Mouse (Mus musculus) neutrophil, adult 5-6 weeks (primary cell): ENCODE measurements around the gene P2ry6. TPM values are rescaled to one million over a fixed set of nuclear protein-coding genes. Genes with fewer than 3 reads are reported as not detected.

ENCODE experiments used
- ATAC-seq: fragments of 151-379, 151-347 bp; 2 replicates; pipeline ENCODE4 v1.8.0; 2017; ENCODE audit warnings: mild to moderate bottlenecking, moderate TSS enrichment; ENCODE audit not compliant: insufficient number of reproducible peaks, poor library complexity, low FRiP score, severe bottlenecking; ENCODE audit errors: extremely low read depth
- total RNA-seq: library from RNA; stranded (forward); fragments of 200-1000 nt; gene quantifications from 2 replicates; pipeline ENCODE4 v1.2.3, GENCODE M21; 2017

The P2ry6 gene
- total RNA-seq, result 1.4 and 2.0 TPM in 2 replicates

GRCm38 (mm10) chr7:100974135-100974903 is at the start of gene P2ry6:
Gene P2ry6, minus strand, starts transcription at chr7:100974649.
- no peak for ATAC-seq

- no peak for ATAC-seq
These were observed 43.0 kb upstream of the P2ry6 start for GRCm38 (mm10) chr7:101017492-101017891.

DNA sequence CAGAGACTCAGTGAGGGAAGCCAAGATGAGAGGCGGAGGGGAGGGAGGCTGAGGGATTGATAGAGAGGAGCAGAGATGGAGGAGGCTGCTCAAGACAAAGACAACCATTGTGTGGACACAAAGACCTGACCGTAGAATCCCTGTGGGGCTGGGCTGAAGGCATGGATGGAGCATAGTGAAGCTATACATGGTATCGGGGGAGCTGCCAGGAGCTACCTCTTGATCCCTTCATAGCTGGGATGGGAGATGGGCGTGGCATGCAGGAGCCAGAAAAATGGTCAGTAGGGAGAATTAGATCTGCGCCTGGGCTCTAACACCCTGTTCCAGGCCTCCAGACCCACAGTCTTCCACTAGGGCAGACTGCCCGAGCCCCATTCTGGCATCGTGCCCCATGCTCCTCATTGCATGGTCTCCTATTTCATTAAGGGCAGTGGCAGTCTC is 42.6 kb upstream of the P2ry6 start:
- no peak for ATAC-seq

DNA sequence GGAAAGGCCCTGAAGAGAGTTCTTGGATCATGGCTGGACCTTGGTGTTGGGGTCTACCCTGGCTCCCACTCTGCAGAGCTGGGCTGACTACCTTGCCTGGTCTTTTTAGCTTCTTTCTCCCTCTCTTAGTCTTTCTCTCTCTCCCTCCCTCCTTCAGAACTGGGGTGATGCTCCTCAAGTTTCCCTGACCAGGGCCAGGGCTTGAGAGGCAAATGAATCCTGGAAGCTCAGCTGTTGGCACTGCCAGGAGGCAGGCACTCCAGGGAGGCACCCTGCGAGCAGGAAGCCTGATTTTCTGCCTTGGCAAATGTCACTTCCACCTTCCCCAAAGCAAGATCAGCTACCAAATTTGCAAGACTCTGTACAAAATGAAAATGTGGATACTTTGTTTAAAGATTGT is 40.5 kb upstream of the P2ry6 start:
- ATAC-seq, result no peak

GRCm38 (mm10) chr7:101014041-101014440 is 39.6 kb upstream of the P2ry6 start:
- ATAC-seq, result no peak

GRCm38 (mm10) chr7:101012541-101012940 is 38.1 kb upstream of the P2ry6 start, which contains the start of gene P2ry2:
Gene P2ry2, minus strand, starts transcription at chr7:101012866.
- ATAC-seq, result no peak

DNA sequence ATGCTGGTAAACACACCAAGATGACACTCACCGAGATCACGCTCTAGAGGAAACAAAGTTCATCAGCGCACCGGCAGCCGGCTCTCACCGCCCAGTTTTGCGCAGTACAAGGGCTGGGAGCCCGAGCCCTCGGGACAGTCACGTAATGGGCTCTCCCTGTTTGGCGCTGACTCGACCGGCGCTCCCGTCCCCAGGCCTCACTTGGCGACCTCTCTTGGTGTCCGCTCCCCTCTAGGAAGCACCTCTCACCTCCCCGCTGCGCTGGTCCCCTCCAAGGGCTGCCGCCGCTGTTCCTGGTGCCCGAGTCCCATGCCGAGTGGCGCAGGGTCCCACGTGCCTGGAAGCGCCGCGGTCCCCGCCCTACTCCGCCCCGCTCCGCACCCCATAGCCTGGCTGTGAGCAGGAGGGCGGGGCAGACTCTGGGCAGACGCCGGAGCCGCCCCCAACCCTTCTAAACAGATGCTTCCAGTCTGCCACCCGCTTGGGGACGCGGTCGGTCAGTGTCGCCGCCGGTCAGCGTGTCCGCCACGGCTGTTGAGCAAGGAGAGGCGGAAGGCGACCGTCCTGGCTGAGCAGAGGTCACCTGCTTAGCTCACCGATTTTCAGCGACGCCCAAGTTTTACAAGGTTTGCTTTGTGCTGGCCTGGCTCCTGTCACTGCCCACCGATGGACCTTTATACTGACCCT is 37.4 kb upstream of the P2ry6 start:
- ATAC-seq, result peak; percentile 89

DNA sequence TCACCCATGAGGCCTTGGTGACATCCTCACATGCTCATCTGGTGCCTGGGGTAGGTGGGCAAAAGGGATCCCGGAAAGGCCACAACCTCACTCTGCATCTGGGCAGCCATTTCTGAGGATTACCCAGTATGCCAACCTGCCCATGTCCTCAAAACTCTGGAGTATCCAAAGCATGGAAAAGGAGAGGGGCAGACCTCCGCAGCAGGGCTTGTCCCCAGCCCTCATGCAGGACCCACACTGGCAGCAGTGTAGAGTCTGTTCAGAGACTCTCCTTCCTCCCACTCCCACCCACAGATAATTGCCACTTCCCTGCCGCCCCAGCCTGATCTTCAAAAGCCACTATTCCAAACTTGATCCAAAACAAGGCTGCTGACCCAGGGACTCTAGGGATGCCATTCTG is 36.3 kb upstream of the P2ry6 start:
- ATAC-seq, result no peak

DNA sequence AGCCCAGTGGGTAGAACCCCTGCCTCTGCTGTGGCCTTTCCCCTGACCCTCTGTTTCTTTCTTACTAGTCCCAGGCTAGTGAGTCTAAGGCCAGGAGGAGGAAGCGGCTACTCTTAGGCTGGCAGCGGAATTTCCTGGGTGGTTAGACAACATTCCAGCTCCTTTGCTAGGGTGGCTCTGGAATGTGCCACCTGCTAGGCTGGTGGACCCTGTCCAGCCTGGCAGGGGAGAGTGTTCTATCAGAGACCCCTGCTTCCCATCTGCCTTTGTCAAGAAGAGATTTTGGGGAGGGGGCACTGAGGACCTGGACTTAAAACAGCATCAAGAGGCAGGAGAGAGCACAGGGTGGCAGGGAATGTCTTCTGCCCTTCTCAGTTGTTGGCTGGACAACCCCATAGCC is 31.8 kb upstream of the P2ry6 start:
- ATAC-seq, result no peak

DNA sequence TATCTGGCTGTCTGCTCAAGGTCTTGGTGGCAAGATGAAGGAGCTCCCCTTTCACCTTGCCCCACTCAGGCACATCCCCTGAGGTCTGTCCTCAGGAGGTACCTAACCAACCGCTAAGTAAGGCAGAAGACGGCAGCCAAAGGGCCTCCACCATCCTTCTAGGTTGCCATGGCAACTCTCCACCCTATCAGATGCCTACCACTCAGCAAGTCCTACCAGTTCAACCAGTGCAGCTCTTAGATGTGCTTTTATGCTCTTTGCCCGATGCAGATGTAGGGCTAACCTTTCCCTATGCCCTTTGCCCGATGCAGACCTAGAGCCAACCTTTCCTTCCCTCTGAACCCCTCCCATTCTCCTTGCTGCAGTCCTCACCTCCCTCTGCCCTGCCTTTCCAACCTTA is 30.7 kb upstream of the P2ry6 start:
- no peak for ATAC-seq

- ATAC-seq, result no peak
These were observed 29.2 kb upstream of the P2ry6 start for GRCm38 (mm10) chr7:101003442-101004326.

- no peak for ATAC-seq
These were observed 27.8 kb upstream of the P2ry6 start for GRCm38 (mm10) chr7:101002274-101002673.

DNA sequence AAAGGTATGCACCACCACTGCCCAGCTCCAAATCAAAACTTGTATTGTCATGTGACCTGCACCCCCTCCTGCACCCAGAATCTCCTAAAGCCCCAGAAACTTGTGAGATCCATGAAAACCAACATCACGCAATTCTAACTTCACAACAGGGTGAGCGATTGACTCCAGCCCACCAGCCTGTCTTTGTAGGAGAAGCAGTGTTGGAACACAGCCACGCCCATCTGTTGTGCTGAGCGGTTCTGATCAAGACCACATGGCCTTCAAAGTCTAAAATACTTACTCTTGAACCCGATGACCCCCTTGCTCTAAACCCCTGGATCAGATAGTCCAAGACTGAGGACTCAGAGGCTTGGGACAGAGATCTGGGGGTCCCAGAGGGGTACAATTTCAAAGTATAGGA is 25.2 kb upstream of the P2ry6 start:
- no peak for ATAC-seq

- ATAC-seq, result no peak
These were observed 24.1 kb upstream of the P2ry6 start for GRCm38 (mm10) chr7:100998578-100998960.

GRCm38 (mm10) chr7:100997951-100998577 is 23.6 kb upstream of the P2ry6 start:
- no peak for ATAC-seq

DNA sequence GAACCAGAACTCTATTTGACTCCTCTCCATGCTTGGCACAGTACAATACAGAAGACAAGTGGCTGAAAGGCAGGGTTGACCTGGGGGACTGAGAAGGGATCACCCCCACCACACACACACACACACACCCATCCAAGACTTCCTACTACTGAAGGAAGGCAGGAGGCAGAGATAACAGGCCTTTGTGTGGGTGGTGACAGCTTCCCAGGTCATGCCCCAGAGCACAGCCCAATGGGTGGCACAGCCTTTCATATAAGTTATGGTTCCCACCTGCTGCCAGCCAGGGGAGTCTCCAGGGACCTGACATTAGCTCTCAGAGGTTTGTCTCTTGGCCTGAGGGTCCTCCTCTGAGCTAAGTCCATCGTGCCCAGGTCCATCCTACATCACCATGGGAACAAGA is 22.8 kb upstream of the P2ry6 start:
- ATAC-seq, result no peak

GRCm38 (mm10) chr7:100995951-100996350 is 21.5 kb upstream of the P2ry6 start:
- ATAC-seq, result no peak

GRCm38 (mm10) chr7:100995260-100995864 is 20.9 kb upstream of the P2ry6 start:
- no peak for ATAC-seq

DNA sequence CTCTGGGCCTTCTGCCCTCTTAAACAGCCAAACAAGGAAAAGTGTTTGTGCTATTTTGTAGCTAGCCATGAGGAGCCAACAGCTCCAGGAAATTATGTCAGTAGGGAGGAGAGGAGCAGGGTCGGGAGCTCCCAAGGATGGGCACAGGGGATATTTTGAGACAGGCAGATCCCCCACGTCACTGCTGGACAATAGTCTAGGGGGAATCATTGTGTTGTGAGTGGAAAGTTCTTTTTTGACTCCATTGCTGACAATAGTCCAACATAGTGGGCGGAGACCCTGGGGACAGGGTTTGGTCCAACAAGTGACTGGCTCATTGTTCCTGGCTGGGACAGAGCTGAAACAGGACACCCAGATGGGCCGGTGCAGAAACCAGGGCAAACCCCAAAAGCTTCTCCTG is 18.7 kb upstream of the P2ry6 start:
- ATAC-seq, result no peak
